Mouse (Mus musculus): ENCODE results near the gene Ccdc172. TPM values are rescaled to one million over a fixed set of nuclear protein-coding genes. Genes with fewer than 3 reads are reported as not detected.
A peak's percentile ranks its signal among the peaks of the same experiment; 100 is the strongest.

The Ccdc172 gene
- not detected in 2 replicates for polyA plus RNA-seq (2012; rRNA removed)

DNA sequence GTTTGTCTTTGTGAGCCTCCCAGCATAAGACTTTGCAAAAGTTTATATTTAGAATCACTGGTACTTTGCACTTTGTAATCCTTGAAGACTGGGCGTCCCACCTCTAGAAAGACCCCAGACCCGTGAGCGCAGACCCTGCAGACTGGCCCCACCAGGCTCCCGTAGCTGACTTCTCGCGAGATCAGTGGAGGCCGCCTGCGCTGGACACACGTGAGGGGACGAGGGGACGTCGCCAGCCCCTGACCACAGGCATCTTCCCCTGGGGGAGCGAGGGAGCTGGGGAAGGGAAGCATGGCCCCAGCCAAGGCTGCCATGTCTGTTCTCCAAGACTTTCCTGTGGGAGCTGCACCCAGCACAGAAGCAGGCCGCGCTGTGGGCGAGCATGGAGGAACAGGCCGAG, at the start of gene Ccdc172:
Gene Ccdc172, plus strand, starts transcription at position 176 of the 400 bp plus-strand sequence.
- DNase-seq (ENCODE audit: low read depth): no peak
- TF ChIP-seq POLR2A (IDR thresholded peaks at IDR 0.05; ENCODE audit: borderline replicate concordance, extremely low read depth, insufficient read depth, insufficient read length, poor library complexity, severe bottlenecking): no peak

DNA sequence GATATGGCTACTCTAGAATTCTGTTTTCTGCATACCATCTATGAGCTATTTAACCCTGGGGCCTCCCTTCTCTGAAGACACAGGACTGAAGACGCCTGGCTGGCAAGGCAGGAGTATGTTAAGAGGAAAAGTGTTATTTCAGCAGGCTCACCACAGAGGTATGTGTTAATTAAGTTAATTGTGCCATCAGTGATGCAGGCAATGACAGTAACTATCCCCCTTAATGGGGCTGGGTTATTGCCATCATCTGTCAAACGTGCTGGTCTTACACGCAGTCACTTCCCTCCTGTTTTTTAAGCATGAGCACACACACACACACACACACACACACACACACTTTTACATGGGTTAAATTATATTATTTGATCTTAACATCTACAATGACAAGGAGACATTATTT, 48.0 kb upstream of the Ccdc172 start:
- peak; percentile 66 for DNase-seq (ENCODE audit: low read depth)
- TF ChIP-seq POLR2A (IDR thresholded peaks at IDR 0.05; ENCODE audit: borderline replicate concordance, extremely low read depth, insufficient read depth, insufficient read length, poor library complexity, severe bottlenecking): no peak
- TF ChIP-seq CTCF (IDR thresholded peaks at IDR 0.05; ENCODE audit: borderline replicate concordance, extremely low read depth, insufficient read depth, insufficient read length): no peak

DNA sequence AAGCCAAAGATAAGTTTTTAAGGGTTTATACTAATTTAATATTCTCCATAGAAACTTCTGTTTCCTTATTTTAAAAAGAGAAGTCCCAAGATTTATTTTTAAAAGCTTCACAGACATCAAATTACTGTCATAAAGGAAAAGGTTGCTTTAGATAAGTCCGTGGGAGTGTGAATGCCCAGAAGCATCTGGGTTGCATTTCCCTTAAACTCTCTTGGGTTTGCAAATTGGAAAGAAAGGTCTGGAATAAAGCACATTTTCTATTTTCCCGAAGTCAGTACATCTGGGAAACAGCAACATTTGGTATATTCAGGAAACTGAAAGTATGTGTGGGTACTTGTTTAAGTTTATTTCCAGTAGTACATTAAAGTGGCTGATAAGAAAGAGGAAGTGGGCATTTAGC, 43.5 kb upstream of the Ccdc172 start:
- no peak for TF ChIP-seq POLR2A (IDR thresholded peaks at IDR 0.05; ENCODE audit: borderline replicate concordance, extremely low read depth, insufficient read depth, insufficient read length, poor library complexity, severe bottlenecking)
- TF ChIP-seq CTCF (IDR thresholded peaks at IDR 0.05; ENCODE audit: borderline replicate concordance, extremely low read depth, insufficient read depth, insufficient read length): no peak
- DNase-seq (ENCODE audit: low read depth): no peak

DNA sequence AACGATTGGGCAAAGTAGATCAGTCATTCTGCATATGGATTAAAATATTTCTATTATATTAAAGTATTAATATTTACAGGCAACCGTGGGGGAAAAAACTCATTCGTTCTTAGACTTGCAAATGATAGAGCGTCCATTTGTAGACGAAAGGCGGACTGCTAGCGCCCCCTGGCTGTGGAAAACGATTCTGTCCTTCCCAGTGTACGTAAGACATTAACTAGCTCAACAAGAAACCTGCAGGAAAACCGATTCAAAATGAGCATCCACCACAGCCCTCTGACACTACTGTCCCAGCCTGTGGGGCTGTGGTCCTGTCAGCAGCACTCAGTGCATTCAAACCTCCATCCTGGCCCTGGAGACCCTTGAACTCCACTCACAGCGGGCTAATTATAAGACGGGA, 42.4 kb upstream of the Ccdc172 start:
- peak; percentile 95 for DNase-seq (ENCODE audit: low read depth)
- peak; percentile 89 for TF ChIP-seq CTCF (IDR thresholded peaks at IDR 0.05; ENCODE audit: borderline replicate concordance, extremely low read depth, insufficient read depth, insufficient read length)
- no peak for TF ChIP-seq POLR2A (IDR thresholded peaks at IDR 0.05; ENCODE audit: borderline replicate concordance, extremely low read depth, insufficient read depth, insufficient read length, poor library complexity, severe bottlenecking)

DNA sequence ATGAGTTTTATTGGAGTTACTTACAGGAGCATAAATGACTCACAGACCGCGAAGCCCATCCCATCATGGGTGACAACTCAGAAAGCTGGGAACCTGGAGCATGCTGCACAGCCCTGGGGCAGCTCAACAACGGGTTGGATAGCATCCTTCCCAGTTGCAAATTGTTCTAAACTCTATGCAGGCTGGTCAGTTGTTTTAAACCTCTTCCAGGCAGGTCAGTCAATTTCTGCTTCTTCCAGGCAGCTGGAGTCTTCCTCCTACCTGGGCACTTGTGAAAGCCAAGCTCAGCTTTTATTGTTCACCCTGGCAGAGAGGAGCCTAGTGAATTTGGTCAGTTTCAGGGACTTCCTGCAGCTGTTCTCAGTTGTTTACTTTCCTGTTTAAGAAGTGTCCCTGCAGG, 37.5 kb upstream of the Ccdc172 start:
- no peak for DNase-seq (ENCODE audit: low read depth)
- TF ChIP-seq CTCF (IDR thresholded peaks at IDR 0.05; ENCODE audit: borderline replicate concordance, extremely low read depth, insufficient read depth, insufficient read length) (no peak), POLR2A (IDR thresholded peaks at IDR 0.05; ENCODE audit: borderline replicate concordance, extremely low read depth, insufficient read depth, insufficient read length, poor library complexity, severe bottlenecking) (no peak)

DNA sequence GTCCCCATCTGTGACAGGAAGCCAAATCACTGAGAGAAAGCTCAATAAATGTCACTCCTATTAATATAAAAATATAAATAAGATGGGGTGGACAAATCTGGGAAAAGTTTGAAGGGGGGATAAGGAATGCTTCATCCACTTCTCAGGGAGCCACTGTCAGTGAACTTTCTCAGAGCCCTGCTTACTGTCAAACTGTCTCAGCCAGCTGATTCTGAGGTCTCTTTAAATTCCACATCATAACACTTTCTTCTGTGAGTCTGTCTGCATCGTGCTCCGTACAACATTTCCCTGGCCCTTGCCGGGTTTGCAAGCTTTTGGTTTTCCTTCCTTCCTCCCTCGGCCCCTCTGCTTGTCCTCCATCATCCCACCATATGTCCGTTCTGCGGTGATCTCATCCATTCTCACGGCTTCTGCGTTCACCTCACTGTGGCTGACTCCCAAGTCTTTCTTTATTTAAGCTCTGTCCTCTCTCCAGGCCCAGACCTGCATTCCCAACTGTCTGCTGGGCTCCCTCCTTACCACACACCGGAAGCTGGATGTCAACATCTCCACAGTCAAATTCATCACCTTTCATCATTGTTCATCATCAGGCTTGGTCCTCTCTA, 29.3 kb upstream of the Ccdc172 start:
- TF ChIP-seq POLR2A (IDR thresholded peaks at IDR 0.05; ENCODE audit: borderline replicate concordance, extremely low read depth, insufficient read depth, insufficient read length, poor library complexity, severe bottlenecking) (no peak), CTCF (IDR thresholded peaks at IDR 0.05; ENCODE audit: borderline replicate concordance, extremely low read depth, insufficient read depth, insufficient read length) (no peak)
- no peak for DNase-seq (ENCODE audit: low read depth)

DNA sequence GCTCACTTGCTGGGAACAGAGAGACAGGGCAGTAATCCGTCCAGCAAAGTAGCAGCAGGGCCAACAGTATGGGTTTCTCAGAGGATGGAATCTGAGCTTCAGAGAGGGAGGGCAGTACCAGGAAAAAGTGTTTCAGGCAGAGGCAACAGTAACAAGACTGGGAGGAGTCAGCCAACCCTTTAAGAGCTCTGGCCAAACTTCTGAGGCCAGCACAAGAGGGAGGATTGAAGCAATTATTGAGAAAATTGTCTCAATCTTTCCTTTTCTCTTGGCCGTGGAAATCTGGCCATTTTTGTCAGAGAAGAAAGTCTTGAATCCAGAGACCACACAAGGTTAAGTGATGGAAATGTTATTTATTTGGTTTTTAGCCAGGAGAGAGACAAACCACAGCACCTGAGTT, 25.1 kb upstream of the Ccdc172 start:
- TF ChIP-seq POLR2A (IDR thresholded peaks at IDR 0.05; ENCODE audit: borderline replicate concordance, extremely low read depth, insufficient read depth, insufficient read length, poor library complexity, severe bottlenecking) (no peak), CTCF (IDR thresholded peaks at IDR 0.05; ENCODE audit: borderline replicate concordance, extremely low read depth, insufficient read depth, insufficient read length) (no peak)
- no peak for DNase-seq (ENCODE audit: low read depth)

DNA sequence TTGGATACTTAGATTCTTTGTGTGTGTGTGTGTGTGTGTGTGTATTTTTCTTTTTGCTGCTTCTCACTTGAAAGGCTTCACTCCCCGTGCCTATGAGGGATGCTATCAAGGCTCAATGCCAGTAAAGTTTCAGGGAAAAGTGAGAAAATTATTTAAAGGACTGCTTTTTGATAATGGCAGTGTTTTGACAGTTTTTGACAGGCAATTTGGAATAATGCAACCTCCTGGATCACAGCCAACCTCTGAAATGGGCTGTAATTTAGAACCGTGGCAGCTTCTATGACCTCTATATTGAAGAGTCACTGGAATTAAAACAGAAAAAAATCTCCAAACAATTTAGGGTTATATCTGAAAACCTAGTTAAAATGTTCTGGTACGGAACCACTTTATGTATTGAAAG, 14.7 kb upstream of the Ccdc172 start:
- peak; percentile 76 for DNase-seq (ENCODE audit: low read depth)

DNA sequence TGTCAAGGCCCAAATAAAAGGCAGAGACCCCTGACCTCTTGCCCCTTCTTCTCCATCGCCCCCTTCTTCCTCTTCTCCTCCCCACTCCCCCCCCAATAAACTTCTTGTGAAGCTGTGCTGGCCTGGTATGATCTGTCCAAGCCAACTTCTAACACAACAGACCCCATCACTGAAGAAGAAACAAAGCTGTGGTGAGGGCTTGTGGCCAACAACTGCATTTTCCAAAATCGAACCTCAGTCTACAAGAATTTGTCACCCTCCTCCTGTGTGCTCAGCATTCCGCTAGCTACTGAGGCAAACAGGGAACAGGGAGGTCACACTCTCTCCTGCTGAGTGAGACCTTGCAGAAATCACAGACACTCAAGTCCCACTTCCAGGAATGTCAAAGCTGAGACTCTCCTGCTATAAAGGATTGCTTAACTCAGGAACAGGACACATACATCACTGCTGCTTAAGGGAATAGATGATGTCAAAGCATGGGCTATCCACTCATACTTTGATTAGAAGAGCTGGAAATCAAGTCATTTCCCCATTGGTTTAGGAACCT, 12.3 kb upstream of the Ccdc172 start:
- TF ChIP-seq CTCF (IDR thresholded peaks at IDR 0.05; ENCODE audit: borderline replicate concordance, extremely low read depth, insufficient read depth, insufficient read length): no peak
- TF ChIP-seq POLR2A (IDR thresholded peaks at IDR 0.05; ENCODE audit: borderline replicate concordance, extremely low read depth, insufficient read depth, insufficient read length, poor library complexity, severe bottlenecking): no peak
- no peak for DNase-seq (ENCODE audit: low read depth)

More for the DNA sequence above, 14.7 kb upstream of the Ccdc172 start:
- no peak for TF ChIP-seq CTCF (IDR thresholded peaks at IDR 0.05; ENCODE audit: borderline replicate concordance, extremely low read depth, insufficient read depth, insufficient read length)
- TF ChIP-seq POLR2A (IDR thresholded peaks at IDR 0.05; ENCODE audit: borderline replicate concordance, extremely low read depth, insufficient read depth, insufficient read length, poor library complexity, severe bottlenecking): no peak

DNA sequence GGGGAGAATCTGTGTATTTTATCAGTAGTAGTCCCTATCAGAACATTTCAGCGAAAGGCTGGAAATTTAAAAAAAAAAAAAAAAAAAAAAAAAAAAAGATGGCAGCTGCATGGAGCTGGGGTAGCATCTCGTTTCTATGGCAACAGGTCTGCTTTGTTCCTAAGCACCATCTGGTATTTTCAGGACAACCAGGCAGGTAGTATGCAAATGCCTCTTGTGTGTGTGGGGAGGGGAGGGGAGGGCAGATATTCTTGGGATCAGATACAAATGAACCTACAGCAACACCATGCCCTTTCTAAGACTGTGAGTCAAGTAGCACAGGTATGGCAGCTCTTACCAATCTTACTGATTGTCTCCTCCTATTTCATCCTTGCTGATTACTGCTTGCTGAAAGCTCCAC, 11.7 kb upstream of the Ccdc172 start:
- DNase-seq (ENCODE audit: low read depth): peak; percentile 85

DNA sequence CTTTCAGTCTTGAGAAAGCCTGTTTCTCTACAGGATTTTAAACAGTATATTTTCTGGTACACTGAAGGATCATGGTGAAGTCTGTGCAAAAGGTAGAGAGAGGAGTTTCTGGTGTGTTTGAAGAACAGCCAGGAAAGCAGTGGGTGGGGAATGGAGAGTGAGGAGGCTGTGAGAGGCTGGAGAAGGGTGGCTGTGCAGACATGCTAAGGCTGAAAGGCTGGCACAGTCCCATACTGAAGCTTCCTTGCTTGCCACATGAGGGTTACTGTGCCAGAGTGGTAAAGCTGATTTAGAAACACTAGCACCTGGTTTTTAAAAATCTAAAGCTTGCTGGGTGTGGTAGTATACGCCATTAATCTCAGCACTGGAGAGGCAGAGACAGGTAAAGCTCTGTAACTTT, 9.9 kb downstream of the Ccdc172 start:
- DNase-seq (ENCODE audit: low read depth): no peak
- TF ChIP-seq POLR2A (IDR thresholded peaks at IDR 0.05; ENCODE audit: borderline replicate concordance, extremely low read depth, insufficient read depth, insufficient read length, poor library complexity, severe bottlenecking): no peak
- TF ChIP-seq CTCF (IDR thresholded peaks at IDR 0.05; ENCODE audit: borderline replicate concordance, extremely low read depth, insufficient read depth, insufficient read length): no peak

More for the DNA sequence above, 11.7 kb upstream of the Ccdc172 start:
- TF ChIP-seq POLR2A (IDR thresholded peaks at IDR 0.05; ENCODE audit: borderline replicate concordance, extremely low read depth, insufficient read depth, insufficient read length, poor library complexity, severe bottlenecking): no peak
- no peak for TF ChIP-seq CTCF (IDR thresholded peaks at IDR 0.05; ENCODE audit: borderline replicate concordance, extremely low read depth, insufficient read depth, insufficient read length)

DNA sequence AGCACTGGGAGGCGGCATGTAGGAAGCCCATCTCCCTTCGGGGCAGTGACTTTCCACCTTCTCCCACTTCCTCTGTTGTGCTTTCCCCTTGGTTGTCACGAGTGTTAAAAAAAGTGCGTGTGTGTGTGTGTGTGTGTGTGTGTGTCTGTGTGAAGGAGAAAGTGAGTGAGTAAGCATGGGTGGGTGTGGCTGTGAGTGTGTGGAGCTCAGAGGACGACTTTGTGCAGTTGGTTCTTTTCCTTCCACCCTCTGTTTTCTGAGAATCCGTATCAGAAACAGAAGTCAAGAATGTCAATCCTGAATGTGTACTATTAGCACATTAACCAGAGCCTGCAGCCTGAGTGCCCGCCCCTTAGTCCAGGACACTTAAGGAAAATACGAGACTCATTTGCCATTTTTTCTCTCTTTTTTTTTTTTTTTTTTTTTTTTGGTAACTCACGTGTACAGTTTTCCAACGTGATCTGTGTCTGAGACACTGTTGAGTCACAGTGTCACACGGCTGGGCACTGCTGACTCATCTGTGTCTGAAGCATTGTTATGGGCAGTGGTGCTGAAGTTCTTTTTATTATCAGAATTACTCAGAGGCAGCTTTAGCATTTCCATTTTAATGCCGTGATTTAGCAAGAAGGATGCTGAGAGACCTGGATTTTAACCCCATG, 12.1 kb downstream of the Ccdc172 start:
- DNase-seq (ENCODE audit: low read depth): peak; percentile 33
- TF ChIP-seq POLR2A (IDR thresholded peaks at IDR 0.05; ENCODE audit: borderline replicate concordance, extremely low read depth, insufficient read depth, insufficient read length, poor library complexity, severe bottlenecking) (no peak), CTCF (IDR thresholded peaks at IDR 0.05; ENCODE audit: borderline replicate concordance, extremely low read depth, insufficient read depth, insufficient read length) (no peak)

Data from brain, embryonic 14.5 days (tissue).